Mouse (Mus musculus) ES-E14 (cell line): ENCODE results near the gene Tdp2.

Source experiments
- CHD2 ChIP-seq: IDR thresholded peaks from 2 replicates; pipeline ENCODE4 v1.6.1; 2014; ENCODE audit warnings: mild to moderate bottlenecking, low read depth, low read length, inconsistent platforms
- HCFC1 ChIP-seq: IDR thresholded peaks from 2 replicates; pipeline ENCODE4 v1.6.1; 2012; ENCODE audit warnings: low read length, inconsistent platforms, borderline replicate concordance; ENCODE audit not compliant: insufficient read depth
- MAFK ChIP-seq: IDR thresholded peaks from 2 replicates; pipeline ENCODE4 v1.6.1; 2014; ENCODE audit warnings: mild to moderate bottlenecking, low read depth, low read length, inconsistent platforms; ENCODE audit not compliant: insufficient read depth
- ZC3H11A ChIP-seq: IDR thresholded peaks from 2 replicates; pipeline ENCODE4 v1.6.1; 2012; ENCODE audit warnings: low read depth, mild to moderate bottlenecking, inconsistent platforms, low read length, borderline replicate concordance
- ZNF384 ChIP-seq: IDR thresholded peaks from 2 replicates; pipeline ENCODE4 v1.6.1; 2012; ENCODE audit warnings: low read depth, low read length, inconsistent platforms

- TF ChIP-seq HCFC1: no peak
- no peak for TF ChIP-seq CHD2
- no peak for TF ChIP-seq ZC3H11A
- no peak for TF ChIP-seq ZNF384
- TF ChIP-seq MAFK: no peak
Observed at GRCm38 (mm10) chr13:24806079-24806478, 25.4 kb upstream of the Tdp2 start.
